Mouse (Mus musculus) urinary bladder, postnatal 14 days (tissue): ENCODE measurements around the gene Slc9a7.

Experiments
- DNase-seq: peaks from one replicate; pipeline ENCODE4 v3.0.0; 2021; ENCODE audit warnings: low spot score

Gene Slc9a7

DNA sequence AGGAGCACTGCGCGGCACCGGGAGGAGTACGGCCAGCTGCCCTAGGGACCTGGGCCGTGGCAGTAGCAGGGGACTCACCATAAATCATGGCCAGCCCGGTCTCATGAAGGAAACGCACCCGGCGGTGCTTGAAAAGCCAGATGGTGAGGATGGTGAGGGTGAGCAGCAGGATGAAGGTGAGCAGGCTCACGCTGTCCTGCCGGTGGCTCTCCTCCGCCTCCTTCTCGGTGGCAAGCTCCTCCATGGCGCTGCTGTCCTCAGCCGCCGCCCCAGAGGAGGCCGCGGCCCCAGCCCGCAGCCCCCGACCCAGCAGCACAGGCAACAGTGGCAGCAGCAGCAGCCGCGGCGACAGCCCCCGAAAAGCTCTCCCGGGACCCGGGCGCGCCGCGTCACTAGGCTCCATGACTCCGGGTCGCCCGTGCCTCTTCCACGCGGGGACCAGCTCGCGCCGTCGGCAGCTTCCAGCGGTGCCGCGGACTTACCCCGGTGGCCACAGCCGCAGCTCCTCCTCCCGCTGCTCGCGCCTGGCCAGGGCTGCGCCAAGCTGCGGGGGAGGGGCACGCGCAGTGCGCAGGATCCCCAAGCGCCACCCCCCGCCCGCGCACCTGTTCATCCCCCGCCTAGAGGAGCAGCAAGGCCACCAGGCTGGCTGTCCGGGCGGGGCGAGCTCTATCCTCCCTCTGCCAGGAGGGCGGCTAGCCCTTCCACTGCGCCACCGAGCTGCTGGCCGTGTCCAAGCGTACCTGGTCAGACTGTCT lies at the start of gene Slc9a7:
TSS of gene Slc9a7 (minus strand) at position 526 of the 758 bp plus-strand sequence.
- DNase-seq = peak; percentile 58

DNA sequence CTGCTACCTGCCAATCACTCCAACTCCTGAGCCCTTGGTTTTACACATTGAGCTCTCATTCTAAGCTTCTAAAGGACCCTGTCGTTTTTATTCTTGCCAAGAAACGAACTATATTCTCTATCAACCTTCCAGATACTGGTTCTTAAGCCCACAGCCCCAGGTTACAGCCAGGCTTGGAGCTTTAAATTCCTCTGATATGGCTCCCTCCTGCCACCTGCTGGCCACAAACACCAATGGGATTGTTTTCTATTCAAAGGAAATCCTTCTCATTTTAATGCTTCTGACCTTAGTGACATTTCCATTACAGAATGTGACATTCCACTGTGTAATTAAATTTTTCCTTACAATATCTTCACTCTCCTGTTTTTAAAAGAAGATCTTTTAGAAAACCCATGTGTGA lies 44.1 kb upstream of the Slc9a7 start:
- peak; percentile 44 for DNase-seq

- DNase-seq = no peak
Observed at GRCm38 (mm10) chrX:20332756-20333155, 41.1 kb upstream of the Slc9a7 start.

GRCm38 (mm10) chrX:20307215-20307614 lies 15.6 kb upstream of the Slc9a7 start:
- no peak for DNase-seq

DNA sequence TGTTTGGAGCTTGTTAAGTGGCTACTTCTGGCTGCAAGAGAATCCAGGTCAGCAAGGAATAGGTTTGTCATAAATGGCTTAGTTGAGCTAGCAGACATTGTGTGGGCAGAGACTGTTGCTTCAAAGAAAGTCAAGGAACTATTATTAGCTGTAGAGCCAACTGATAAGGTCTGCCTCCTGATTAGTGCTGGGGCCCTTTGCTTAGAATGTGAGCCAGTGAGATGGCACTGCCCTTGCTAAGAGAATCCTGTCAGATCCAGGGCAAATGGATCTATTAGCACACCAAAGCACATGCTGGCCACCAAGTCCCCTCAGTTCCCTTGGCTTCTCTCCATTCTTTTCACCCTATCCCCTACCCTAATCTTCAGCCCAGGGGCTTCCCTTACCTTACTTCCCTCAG lies 14.3 kb upstream of the Slc9a7 start:
- no peak for DNase-seq

DNA sequence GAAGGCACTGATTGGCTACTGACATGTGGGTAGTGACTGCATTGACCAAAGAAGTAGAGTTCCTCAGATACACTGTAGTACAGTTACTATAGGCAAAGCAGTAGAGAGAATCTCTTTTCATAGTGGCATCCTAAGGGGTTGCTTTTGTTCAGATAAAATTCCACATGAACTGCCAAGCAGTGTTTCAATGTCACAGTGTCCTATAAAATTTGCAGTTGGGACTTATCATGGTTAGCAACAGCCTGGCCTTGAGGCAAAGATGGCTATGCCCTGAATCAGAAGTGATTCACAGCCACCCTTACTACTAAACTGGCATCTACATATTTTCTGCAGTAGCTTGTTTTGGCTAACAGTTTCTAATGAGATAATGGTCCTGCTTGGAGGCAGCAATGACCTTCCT lies 11.7 kb upstream of the Slc9a7 start:
- DNase-seq = no peak

GRCm38 (mm10) chrX:20292040-20292417 lies 422 bp upstream of the Slc9a7 start:
- no peak for DNase-seq

DNA sequence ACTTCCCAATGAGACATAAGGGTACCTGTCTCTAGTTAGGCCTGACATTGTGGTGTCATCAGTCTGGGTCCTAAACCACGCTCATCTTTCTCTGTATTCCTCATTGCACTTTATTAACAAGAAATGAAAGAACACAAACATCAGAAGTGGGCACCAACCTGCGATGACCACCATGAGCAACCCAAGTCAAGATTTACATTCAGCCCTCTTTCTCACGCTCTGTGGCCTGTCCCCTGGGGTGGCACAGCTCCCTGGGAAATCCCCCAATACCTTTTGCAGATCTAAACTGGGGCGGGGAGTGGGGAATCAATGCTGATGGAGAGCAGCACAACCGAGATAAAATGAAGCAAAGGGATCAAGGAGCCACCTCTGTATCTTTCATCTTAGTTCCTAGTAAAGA lies 892 bp downstream of the Slc9a7 start:
- no peak for DNase-seq

GRCm38 (mm10) chrX:20288674-20289073 lies 2.9 kb downstream of the Slc9a7 start:
- no peak for DNase-seq

GRCm38 (mm10) chrX:20286254-20286653 lies 5.4 kb downstream of the Slc9a7 start:
- DNase-seq = no peak

- no peak for DNase-seq
Observed at GRCm38 (mm10) chrX:20279424-20279823, 12.2 kb downstream of the Slc9a7 start.

DNA sequence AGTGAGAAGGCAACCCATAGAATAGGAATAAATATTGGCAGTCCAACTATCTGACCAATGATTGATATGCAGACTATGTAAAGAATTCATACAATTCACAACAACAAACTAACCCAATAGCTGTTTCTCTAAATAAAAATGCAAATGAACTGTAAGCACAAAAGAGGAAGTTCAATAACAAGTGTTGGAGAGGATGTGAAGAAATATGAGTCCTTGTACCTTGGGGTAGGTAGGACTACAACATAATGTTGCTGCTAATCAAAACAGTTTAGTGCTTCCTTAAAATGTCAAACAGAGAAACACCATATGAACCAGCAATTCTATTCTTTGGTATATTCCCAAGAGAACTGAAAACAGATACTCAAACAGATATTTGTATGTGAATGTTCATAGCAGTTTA lies 17.8 kb downstream of the Slc9a7 start:
- no peak for DNase-seq

GRCm38 (mm10) chrX:20271980-20272379 lies 19.6 kb downstream of the Slc9a7 start:
- DNase-seq = no peak

DNA sequence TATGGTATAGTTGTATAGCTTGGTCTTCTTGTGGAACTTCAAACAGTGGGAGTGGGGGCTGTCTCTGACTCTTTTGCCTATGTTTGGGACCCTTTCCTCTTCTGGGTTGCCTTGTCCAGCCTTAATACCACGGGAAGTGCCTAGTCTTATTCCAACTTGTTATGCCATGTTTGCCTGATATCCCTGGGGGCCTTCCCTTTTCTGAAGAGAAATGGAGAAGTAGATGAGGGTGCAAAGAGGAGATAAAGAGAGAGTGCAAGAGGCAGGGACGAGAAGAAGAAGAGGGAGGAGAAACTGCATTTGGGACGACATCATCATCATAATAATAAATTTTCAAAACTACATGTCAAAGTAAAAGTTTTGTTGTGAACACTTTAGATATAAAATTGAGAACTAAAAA lies 21.6 kb downstream of the Slc9a7 start:
- no peak for DNase-seq

- no peak for DNase-seq
Observed at GRCm38 (mm10) chrX:20264370-20264769, 27.2 kb downstream of the Slc9a7 start.

DNA sequence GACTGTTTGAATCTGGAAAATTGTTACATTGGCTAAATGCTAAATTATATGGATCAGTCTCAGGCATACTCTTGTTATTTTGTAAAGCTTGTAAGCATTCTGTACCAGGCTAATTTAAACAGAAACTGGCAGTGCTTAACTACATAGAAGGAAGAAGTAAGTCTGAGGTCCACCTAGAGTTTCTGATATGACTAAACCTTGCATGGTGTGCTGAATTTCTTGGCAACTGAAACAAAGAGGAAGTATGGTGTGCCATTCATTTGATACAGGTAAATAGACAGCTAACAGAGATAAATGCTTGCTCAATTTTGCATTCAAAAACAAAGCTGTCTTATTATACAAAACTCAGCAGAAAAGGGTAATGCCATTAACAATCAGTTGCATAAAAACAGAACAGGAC lies 63.5 kb downstream of the Slc9a7 start:
- DNase-seq = no peak

DNA sequence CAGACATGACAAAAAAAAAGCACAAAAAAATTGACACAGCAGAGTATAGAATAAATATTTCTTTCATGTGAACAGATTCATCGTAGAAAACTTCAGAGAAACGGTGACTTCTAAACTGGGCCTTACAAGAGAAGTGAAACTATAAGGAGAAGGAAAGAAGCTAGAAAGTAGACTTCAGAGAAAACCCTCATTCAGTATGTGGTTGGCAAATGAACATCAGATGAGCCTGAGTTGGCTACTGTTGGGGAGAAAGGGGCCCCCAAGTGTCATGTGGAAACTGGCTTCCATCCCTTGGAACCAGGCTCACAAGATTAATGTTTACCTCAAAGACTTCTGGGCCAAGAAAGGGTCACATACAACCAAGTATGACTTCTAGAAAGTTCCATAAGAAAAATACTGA lies 70.1 kb downstream of the Slc9a7 start:
- no peak for DNase-seq

DNA sequence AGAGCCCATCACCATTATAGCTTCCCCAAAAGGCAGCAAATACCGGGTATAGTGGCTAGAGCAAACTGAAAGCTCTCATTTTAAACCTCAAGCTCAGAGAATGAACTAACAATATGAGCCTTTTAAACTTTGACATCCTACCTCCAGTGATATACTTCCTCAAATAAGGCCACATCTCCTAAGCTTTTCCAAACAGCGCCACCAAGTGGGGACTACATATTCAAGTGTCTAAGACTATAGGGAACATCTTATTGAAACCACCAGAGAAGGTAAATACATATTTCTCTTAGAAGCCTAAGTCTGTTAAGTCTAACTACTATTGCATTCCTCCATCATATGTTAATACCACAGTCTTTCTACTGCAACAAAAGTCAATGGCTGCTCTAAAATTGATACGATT lies 106.0 kb downstream of the Slc9a7 start:
- no peak for DNase-seq

- DNase-seq = no peak
Observed at GRCm38 (mm10) chrX:20176792-20177191, 114.8 kb downstream of the Slc9a7 start.

DNA sequence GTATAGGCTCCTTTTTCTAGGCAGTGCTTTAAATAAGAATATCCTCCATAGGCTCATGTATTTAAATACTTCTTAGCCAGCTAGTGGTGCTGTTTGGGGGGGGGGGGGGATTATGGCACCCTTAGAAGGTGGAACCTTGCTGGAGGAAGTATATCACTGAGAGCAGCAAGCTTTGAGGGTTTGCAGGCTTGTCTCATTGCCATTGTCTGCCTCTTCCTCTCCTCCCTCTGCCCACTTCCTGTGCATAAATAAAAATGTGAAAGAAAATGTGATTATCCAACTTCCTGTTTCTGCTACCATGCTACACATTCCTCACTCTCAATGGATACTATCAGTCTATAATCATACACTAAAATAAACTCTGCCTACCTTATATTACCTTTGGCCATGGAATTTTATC lies 123.2 kb downstream of the Slc9a7 start:
- no peak for DNase-seq

- no peak for DNase-seq
Observed at GRCm38 (mm10) chrX:20164984-20165383, 126.6 kb downstream of the Slc9a7 start.

- DNase-seq = peak; percentile 58
Observed at GRCm38 (mm10) chrX:20162322-20162711, 129.3 kb downstream of the Slc9a7 start.

- DNase-seq = no peak
Observed at GRCm38 (mm10) chrX:20161687-20162321, 129.8 kb downstream of the Slc9a7 start.

DNA sequence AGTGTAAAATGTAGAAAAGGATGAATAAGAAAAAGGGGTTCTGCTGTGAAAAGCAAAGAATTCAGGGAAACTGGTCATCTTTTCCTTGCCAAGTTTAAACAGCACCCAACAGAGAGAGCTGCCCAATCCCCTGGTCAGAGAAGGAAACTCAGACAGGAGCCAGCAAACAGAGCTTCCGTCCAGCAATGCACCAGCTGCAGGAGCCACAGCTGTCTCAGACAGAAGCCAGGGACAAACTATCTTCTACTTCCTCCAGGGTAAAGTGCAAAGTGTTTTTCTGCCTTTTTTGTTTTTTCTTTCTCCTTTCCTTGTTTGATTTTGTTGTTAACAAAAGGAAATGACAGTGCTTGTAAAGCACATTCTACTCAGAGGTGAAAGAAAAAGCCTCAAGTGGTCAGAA lies 131.3 kb downstream of the Slc9a7 start:
- no peak for DNase-seq
